Mouse (Mus musculus) CD4-positive, CD25-positive, alpha-beta regulatory T cell, adult 2 months (primary cell): Measurements from ENCODE around the gene Tap1.
A peak's percentile ranks its signal among the peaks of the same experiment; 100 is the strongest.
"Not testable (repeated sequence)": the region's sequence is repeated elsewhere in the genome, so short reads cannot be mapped to it uniquely, and the experiment has no call there.

Experiments
- DNase-seq: peaks from one replicate; pipeline ENCODE4 v3.0.0-alpha.2; 2012; ENCODE audit warnings: low read depth, low spot score

The Tap1 gene

GRCm38 (mm10) chr17:34230971-34231370, 43.6 kb downstream of the Tap1 start:
- DNase-seq, result not testable (repeated sequence)

GRCm38 (mm10) chr17:34232021-34232420, 44.7 kb downstream of the Tap1 start:
- not testable (repeated sequence) for DNase-seq

GRCm38 (mm10) chr17:34234926-34235325, 47.6 kb downstream of the Tap1 start:
- peak; percentile 97 for DNase-seq

- DNase-seq, result no peak
Measured at GRCm38 (mm10) chr17:34236691-34237090, 49.3 kb downstream of the Tap1 start.

GRCm38 (mm10) chr17:34237741-34238140, 50.4 kb downstream of the Tap1 start:
- no peak for DNase-seq

- DNase-seq, result peak; percentile 93
Measured at GRCm38 (mm10) chr17:34238706-34239105, 51.4 kb downstream of the Tap1 start, which contains the start of gene H2-Ob. Gene H2-Ob, plus strand, starts transcription at chr17:34238903.

- peak; percentile 69 for DNase-seq
Measured at GRCm38 (mm10) chr17:34239601-34240041, 52.3 kb downstream of the Tap1 start.

GRCm38 (mm10) chr17:34240366-34240765, 53.0 kb downstream of the Tap1 start:
- DNase-seq, result no peak

GRCm38 (mm10) chr17:34240916-34241315, 53.6 kb downstream of the Tap1 start:
- no peak for DNase-seq

GRCm38 (mm10) chr17:34244656-34245055, 57.3 kb downstream of the Tap1 start:
- DNase-seq, result no peak
